Mouse (Mus musculus) forebrain, embryonic 16.5 days (tissue): ENCODE data around the gene Olfr872. TPM values are rescaled to one million over a fixed set of nuclear protein-coding genes. Genes with fewer than 3 reads are reported as not detected.
"Not testable (repeated sequence)": the region's sequence is repeated elsewhere in the genome, so short reads cannot be mapped to it uniquely, and the experiment has no call there.

Experiments used
- ATAC-seq: fragments of 200-750 bp; cut with Nextera tagmentation; 2 replicates; pipeline ENCODE4 v1.8.0; 2017; ENCODE audit warnings: mild to moderate bottlenecking, moderate library complexity
- H3K27ac ChIP-seq: fragments of 300-500 bp; sonication (generic); 2 replicates; pipeline ENCODE4 v1.5.1; 2014; ENCODE audit warnings: low read length, control low read depth
- H3K27me3 ChIP-seq: fragments of 300-500 bp; sonication (generic); replicated peaks from 2 replicates; pipeline ENCODE4 v1.6.1; 2014; ENCODE audit warnings: low read length; ENCODE audit not compliant: control insufficient read depth, insufficient read depth
- H3K36me3 ChIP-seq: fragments of 300-500 bp; sonication (generic); 2 replicates; pipeline ENCODE4 v1.6.1; 2014; ENCODE audit not compliant: control insufficient read depth, insufficient read depth
- H3K4me1 ChIP-seq: fragments of 300-500 bp; sonication (generic); replicated peaks from 2 replicates; pipeline ENCODE4 v1.6.1; 2014; ENCODE audit warnings: low read length; ENCODE audit not compliant: control insufficient read depth, insufficient read depth
- H3K4me2 ChIP-seq: fragments of 300-500 bp; sonication (generic); 2 replicates; pipeline ENCODE4 v1.6.1; 2014; ENCODE audit warnings: mild to moderate bottlenecking, low read length, control low read depth
- H3K4me3 ChIP-seq: fragments of 300-500 bp; sonication (generic); replicated peaks from 2 replicates; pipeline ENCODE4 v1.5.1; 2014; ENCODE audit warnings: mild to moderate bottlenecking, low read length, control low read depth
- H3K9ac ChIP-seq: fragments of 300-500 bp; sonication (generic); replicated peaks from 2 replicates; pipeline ENCODE4 v1.6.1; 2014; ENCODE audit warnings: low read depth, low read length, control low read depth
- H3K9me3 ChIP-seq: fragments of 300-500 bp; sonication (generic); 2 replicates; pipeline ENCODE4 v1.6.1; 2016; ENCODE audit warnings: low read length; ENCODE audit not compliant: control insufficient read depth
- whole genome bisulfite sequencing: fragments of 180-500 bp; shearing (Covaris S2); extraction: QIAGEN DNeasy Blood & Tissue Kit; methylation state at CpG from one replicate; pipeline ENCODE4 v1.1.7; 2014; 5-methylcytosine and 5-hydroxymethylcytosine counted together
- polyA plus RNA-seq: library from polyadenylated mRNA; unstranded; fragments of >200 nt; fragmentation: Nextera tagmentation; extraction: Ambion mirVana; gene quantifications from 2 replicates; pipeline ENCODE4 v1.2.1, GENCODE M21; 2015

The Olfr872 gene
- not detected in 2 replicates for polyA plus RNA-seq

DNA sequence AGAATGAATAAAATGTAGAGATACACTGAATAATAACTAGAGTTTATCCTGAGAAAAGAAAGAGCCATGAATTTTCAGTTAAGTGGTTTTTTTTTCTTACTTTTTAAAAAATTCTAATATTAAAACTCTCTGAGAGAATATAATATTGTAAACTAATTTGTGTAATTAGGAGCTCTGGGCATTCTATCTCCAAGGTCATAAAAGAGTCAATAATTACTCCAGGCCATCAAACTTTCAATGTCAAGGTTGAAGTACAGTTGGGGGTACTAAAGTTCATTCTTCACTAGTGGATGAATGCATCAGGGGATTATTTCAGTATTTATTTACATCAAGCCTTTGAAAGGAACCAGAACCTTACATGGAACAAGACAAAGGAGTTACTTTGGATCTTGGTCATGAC is at the start of gene Olfr872:
Gene Olfr872, plus strand, starts transcription at position 301 of the 400 bp plus-strand sequence.
- Histone ChIP-seq H3K9me3 (no peaks in the 10 kb centered on the region), H3K4me1 (no peaks in the 10 kb centered on the region), H3K4me2 (no peak within 1 kb of the TSS), H3K4me3 (no peak within 1 kb of the TSS), H3K27ac (no peak within 1 kb of the TSS), H3K36me3 (no peaks in the 10 kb centered on the region), H3K9ac (no peak within 1 kb of the TSS), H3K27me3 (no peaks in the 10 kb centered on the region)
- no peak for ATAC-seq

DNA sequence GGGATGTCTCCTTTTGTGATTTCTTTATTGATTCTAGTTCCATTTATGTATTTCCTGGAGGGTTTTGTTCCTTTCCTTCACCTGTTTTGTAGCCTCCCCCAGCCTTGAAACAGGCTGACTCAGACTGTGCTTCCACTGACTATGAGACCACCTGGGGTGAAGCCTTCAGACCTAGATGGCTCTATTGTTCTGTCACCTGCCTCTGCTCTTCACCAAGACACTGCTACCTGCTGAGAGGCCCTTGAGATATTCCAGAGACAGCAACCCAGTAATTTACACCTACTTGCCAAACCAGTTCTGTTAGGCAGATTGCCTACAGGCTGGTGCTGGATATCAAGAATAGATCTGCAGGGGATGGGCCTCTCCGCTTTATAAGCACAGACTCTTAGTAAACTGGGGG is 34.8 kb upstream of the Olfr872 start:
- Histone ChIP-seq H3K4me1 (no peaks in the 10 kb centered on the region), H3K36me3 (no peaks in the 10 kb centered on the region), H3K9me3 (no peaks in the 10 kb centered on the region; the same call in 1 of the 2 replicates), H3K4me2 (no peak overlapping the region), H3K9ac (no peak overlapping the region), H3K27ac (no peak overlapping the region), H3K4me3 (no peak overlapping the region), H3K27me3 (no peaks in the 10 kb centered on the region)
- 81% methylated on average over 1 of the region's 1 CpGs for WGBS
- ATAC-seq, result no peak

DNA sequence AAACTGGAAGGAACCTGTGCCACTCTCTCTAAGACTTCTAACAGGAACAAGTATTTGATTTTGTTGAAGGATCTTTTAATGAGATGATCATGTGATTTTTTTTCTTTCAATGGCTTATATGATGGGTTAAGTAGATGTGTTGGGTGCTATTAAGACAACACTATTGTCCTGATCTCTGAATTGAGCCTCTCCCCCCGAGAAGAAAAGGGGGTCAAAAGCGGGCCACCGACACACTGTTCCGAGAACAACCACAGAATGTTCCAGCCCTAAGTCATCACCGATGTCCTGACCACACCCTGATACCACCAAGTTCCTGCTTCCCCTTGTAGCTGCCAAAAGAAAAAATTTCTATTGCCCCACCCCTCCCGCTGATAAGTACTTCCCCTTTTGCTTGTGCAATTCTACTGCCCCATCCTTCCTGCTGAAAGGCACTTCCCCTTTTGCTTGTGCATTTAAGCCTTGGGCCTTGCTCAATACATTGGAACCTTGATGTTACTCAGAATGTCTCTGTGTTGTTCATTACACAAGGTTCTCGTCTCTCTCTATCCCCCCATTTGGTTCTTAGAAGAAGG is 33.4 kb upstream of the Olfr872 start:
- H3K9ac ChIP-seq, H3K36me3 ChIP-seq, H3K9me3 ChIP-seq, H3K27me3 ChIP-seq, H3K27ac ChIP-seq, H3K4me3 ChIP-seq, ATAC-seq, H3K4me1 ChIP-seq, H3K4me2 ChIP-seq: not testable (repeated sequence)
- WGBS, result 89% methylated on average over 7 of the region's 7 CpGs

DNA sequence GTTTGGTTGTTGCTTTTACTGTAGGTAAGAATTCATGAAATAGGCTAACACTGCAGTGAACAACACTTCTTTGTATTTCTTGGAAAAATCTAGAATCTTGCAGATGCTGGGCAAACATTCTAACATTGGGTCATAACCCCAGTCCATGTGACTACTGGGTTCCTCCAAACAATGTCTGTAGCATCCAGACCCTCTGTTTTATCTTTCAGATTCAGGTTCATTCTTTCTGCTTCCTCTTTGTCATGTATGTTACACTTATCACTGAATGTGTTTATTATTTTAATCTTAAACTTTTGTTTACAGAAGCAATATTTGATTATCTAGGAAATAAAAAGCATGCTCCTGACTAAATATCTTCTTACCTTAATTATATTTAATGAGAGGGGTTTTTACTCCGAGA is 26.1 kb upstream of the Olfr872 start:
- 48% methylated on average over 1 of the region's 1 CpGs for WGBS
- peaks cover 3% of the 10 kb centered on the region; the same call in 1 of the 2 replicates for H3K9me3 ChIP-seq
- no peak for ATAC-seq
- H3K4me1 ChIP-seq, result no peaks in the 10 kb centered on the region
- H3K36me3 ChIP-seq, result no peaks in the 10 kb centered on the region
- H3K4me3 ChIP-seq, result no peak overlapping the region
- H3K27ac ChIP-seq, result no peak overlapping the region
- H3K27me3 ChIP-seq, result no peaks in the 10 kb centered on the region
- H3K9ac ChIP-seq, result no peak overlapping the region
- H3K4me2 ChIP-seq, result no peak overlapping the region

DNA sequence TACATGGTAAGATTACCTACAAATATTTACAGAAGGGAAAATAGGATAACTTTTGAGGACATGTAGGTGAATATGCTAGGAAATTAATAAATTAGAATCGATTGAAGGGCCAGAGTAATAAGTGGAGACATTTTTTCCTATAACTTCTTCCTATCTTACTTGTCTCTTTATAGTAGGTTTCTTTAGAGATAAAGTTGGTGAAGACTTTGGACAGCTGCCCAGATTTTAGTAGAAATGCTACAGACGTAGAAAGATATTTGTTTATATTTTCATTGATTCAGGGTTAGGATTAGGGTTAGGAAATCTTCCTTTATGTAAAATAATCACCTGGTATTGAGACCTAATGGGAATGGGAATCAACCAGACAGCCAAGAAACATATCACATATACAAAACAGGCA is 25.4 kb upstream of the Olfr872 start:
- Histone ChIP-seq H3K9me3 (peaks cover 3% of the 10 kb centered on the region; the same call in 1 of the 2 replicates), H3K9ac (no peak overlapping the region), H3K36me3 (no peaks in the 10 kb centered on the region), H3K4me3 (no peak overlapping the region), H3K4me2 (no peak overlapping the region), H3K4me1 (no peaks in the 10 kb centered on the region), H3K27ac (no peak overlapping the region), H3K27me3 (no peaks in the 10 kb centered on the region)
- WGBS, result 75% methylated on average over 2 of the region's 2 CpGs
- ATAC-seq, result no peak

DNA sequence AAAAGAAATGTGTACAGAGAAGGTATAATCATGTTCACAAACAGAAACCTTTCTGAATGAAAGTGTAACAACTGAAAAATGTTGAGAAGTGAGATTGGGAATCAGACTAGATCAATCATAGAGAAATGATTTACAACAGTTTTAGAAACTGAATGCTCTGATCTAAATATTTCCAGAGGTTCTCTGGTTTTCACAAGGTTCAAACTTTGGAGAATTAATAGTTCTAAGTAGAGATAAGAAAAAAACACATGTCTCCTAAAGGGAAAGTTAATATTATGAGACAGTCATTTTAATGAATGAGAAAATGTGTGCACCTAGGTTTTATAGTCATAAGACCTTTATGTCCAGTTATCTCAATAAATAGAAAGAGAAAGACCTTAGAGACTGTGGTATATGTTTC is 25.0 kb upstream of the Olfr872 start, which contains the start of gene Olfr871:
Gene Olfr871, plus strand, starts transcription at position 301 of the 400 bp plus-strand sequence.
- Histone ChIP-seq H3K4me2 (no peak within 1 kb of the TSS), H3K36me3 (no peaks in the 10 kb centered on the region), H3K9me3 (peaks cover 3% of the 10 kb centered on the region; the same call in 1 of the 2 replicates), H3K27me3 (no peaks in the 10 kb centered on the region), H3K9ac (no peak within 1 kb of the TSS), H3K27ac (no peak within 1 kb of the TSS), H3K4me1 (no peaks in the 10 kb centered on the region), H3K4me3 (no peak within 1 kb of the TSS)
- no peak for ATAC-seq

DNA sequence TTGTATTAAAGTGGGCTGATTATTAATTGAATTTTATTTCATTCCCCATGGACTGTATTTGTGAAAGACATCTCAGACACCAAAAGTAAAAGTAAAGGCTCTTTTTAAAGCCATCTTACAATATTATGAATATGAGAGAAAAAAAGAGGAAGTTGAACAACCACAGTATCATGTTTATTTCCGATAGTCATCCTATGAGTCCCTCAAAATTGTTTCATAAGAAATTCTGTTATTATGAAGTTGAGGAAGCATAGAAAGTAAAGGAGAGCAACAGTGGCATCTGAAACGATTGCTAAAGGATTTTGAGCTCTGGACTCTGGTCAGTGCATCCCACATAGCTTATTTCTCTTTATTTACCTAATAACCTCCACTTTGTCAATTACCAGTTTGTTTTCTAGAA is 459 bp downstream of the Olfr872 start:
- Histone ChIP-seq H3K4me3 (no peak overlapping the region), H3K9ac (no peak overlapping the region), H3K27ac (no peak overlapping the region), H3K4me1 (no peaks in the 10 kb centered on the region), H3K36me3 (no peaks in the 10 kb centered on the region), H3K9me3 (0 out of 2 replicates have a peak, but pooled peaks cover under 1% of the 10 kb centered on the region), H3K27me3 (no peaks in the 10 kb centered on the region), H3K4me2 (no peak overlapping the region)
- 67% methylated on average over 2 of the region's 2 CpGs for WGBS
- ATAC-seq, result no peak

DNA sequence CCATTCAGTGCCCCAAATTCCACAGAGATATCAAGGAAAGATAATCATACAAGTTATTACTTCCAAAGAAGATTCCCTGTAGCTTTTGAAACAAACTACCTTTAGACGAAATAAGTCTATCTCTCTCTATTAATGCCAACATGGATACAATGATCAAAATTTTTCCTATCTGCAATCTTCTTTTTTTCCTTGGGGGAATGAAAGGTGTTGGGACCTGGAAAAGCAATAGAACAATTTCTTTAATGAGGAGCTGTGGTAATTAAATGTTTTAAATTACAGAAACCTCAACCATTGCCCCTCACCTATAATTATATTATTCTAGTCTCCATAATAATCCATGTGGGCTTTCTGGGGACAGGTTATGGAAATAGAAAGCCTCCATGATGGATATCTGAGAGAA is 45.1 kb downstream of the Olfr872 start, which contains the start of gene Olfr39:
Gene Olfr39, plus strand, starts transcription at position 301 of the 400 bp plus-strand sequence.
- 87% methylated on average over 1 of the region's 1 CpGs for WGBS

DNA sequence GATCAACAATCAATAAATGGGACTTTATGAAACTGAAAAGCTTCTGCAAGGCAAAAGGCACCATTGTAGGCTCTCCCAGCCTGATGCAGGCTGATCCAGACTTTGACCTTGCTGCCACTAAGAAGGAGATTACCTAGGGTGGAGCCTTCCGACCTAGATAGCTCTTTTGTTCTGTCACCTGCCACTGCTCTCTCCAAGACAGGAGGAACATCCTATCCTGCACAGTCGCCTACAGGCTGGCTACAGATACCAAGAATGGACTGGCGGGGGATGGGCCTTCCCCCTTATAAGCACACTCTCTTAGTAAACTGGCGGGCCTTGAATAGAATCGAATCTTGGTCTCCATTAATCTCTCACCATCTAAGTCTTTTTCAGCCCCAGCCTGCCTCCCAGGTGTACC is 58.6 kb downstream of the Olfr872 start:
- H3K27me3 ChIP-seq, H3K9me3 ChIP-seq, H3K4me1 ChIP-seq, ATAC-seq, H3K36me3 ChIP-seq, H3K4me2 ChIP-seq, H3K9ac ChIP-seq, H3K4me3 ChIP-seq, H3K27ac ChIP-seq: not testable (repeated sequence)
- WGBS, result 74% methylated on average over 5 of the region's 5 CpGs

More for the DNA sequence above, 45.1 kb downstream of the Olfr872 start, which contains the start of gene Olfr39:
- Histone ChIP-seq H3K4me3 (no peak within 1 kb of the TSS), H3K36me3 (no peaks in the 10 kb centered on the region), H3K27ac (no peak within 1 kb of the TSS), H3K9me3 (no peaks in the 10 kb centered on the region), H3K9ac (no peak within 1 kb of the TSS), H3K27me3 (no peaks in the 10 kb centered on the region), H3K4me1 (no peaks in the 10 kb centered on the region), H3K4me2 (no peak within 1 kb of the TSS)
- no peak for ATAC-seq

DNA sequence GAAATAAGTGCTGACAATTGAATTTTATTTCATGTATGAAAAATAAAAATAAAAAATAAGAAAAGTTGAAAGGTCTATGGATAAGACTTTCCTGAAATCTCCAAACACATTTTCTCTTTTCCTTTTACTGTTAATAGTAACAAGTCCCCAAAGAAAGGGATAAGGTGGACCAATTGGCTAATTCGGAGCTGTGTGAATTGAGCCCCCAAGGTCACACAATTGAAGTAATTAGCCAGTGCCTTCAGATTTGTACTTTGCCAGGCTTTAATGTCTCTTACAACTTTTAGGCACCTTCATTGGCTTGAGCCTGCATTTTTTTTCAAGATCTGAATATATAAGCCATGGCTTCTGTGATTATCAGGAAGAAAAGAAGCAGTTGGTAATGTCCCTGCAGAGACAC is 61.3 kb downstream of the Olfr872 start, which contains the start of gene Olfr873:
Gene Olfr873, plus strand, starts transcription at position 301 of the 400 bp plus-strand sequence.
- Histone ChIP-seq H3K4me3 (no peak within 1 kb of the TSS), H3K4me1 (no peaks in the 10 kb centered on the region), H3K27me3 (no peaks in the 10 kb centered on the region), H3K9me3 (no peaks in the 10 kb centered on the region), H3K27ac (no peak within 1 kb of the TSS), H3K36me3 (no peaks in the 10 kb centered on the region), H3K9ac (no peak within 1 kb of the TSS), H3K4me2 (no peak within 1 kb of the TSS)
- WGBS, result 82% methylated on average over 1 of the region's 1 CpGs
- no peak for ATAC-seq
